Mouse (Mus musculus) spleen, postnatal 10 days (tissue): ENCODE data around the gene Fshr.
"Not testable (repeated sequence)": the region's sequence is repeated elsewhere in the genome, so short reads cannot be mapped to it uniquely, and the experiment has no call there.

Experiments
- DNase-seq, 2 experiments: peaks; one replicate each; pipeline ENCODE4 v3.0.0; 2021 to 2022; ENCODE audit warnings: low spot score in 2 of 2

The Fshr gene

DNA sequence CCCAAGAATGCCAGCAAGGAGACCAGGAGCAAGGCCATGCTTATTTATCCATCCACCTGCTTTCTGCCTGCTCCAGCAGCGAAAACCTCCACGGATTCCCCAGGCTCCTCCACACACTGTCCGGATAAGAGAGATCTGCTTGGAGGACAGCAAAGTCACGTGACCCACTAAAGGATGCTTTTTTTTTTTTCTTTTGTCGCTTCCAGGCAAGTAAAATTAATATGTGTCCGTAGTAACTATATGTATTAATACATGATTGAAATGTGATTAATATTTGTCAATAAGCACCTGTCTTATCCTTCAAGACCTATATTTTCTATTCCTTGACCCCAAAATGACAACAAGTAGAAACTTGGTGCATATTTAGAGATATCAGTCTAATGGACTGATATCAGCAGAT lies at the start of gene Fshr:
Gene Fshr (minus strand): TSS at position 101 of the 400 bp plus-strand sequence.
- no peak for DNase-seq

- no peak for DNase-seq
Measured at GRCm38 (mm10) chr17:89202181-89202580, 1.7 kb upstream of the Fshr start.

DNA sequence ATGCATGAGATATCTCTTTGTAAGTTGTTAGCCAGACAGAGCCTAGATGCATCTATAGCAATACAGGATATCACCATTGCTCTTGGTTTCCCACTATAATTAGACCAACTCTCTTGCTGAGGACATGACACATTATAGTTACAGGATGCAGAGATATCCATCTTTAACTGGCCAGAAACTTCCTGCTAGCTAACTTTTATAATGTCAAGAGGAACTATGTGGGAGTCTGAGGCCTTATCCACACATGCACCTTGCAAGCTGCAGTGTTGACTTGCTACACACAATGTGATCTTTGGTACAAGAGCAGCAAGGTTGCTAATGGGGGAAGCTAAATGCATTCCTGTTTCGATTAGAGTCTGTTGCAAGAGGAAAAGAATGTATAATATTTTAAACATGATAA lies 26.9 kb downstream of the Fshr start:
- no peak for DNase-seq

GRCm38 (mm10) chr17:89164773-89165172 lies 35.7 kb downstream of the Fshr start:
- no peak for DNase-seq

DNA sequence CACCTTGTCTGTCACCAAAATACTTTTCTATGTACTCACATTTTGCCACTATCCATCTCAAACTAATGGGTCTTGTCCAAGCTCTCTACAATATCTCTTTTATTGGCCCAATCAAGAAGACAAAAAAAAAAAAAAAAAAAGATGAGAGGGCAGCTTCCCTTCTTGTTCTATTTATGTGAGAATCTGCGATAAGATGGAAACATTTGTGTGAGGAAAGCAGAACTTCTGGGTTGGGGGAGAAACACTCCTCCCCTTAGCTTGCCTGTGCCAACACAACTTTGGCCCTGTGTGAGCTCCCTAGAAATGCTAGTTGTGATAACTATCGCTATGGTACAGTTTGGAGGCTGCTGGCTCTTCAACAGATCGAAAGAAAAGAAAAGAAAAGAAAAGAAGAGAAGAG lies 38.0 kb downstream of the Fshr start:
- DNase-seq, result no peak

- DNase-seq, result not testable (repeated sequence)
Measured at GRCm38 (mm10) chr17:89159343-89159742, 41.1 kb downstream of the Fshr start.

- no peak for DNase-seq
Measured at GRCm38 (mm10) chr17:89144806-89145205, 55.7 kb downstream of the Fshr start.

GRCm38 (mm10) chr17:89120023-89120422 lies 80.5 kb downstream of the Fshr start:
- no peak for DNase-seq

- DNase-seq, result no peak
Measured at GRCm38 (mm10) chr17:89119250-89119649, 81.2 kb downstream of the Fshr start.

DNA sequence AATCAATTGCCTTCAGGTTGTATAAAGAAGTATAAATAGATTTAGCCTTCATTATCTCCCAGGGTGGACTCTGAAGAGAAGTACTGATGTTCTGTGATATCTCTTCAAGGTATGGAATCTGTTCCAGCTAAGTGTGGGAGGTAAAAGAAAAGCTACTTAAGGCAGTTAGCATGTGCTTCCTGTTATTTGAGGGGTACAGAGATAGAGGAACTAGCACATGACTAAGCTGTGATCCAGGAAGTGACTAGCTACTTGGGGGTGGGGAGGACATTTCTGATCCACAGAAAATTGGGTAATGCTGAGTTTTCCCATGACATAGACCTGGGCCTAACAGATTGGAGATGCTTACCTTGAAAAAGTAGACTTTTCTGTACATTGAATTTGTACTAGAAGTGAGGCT lies 86.5 kb downstream of the Fshr start:
- DNase-seq, result no peak

- DNase-seq, result no peak
Measured at GRCm38 (mm10) chr17:89100719-89101350, 99.6 kb downstream of the Fshr start.

DNA sequence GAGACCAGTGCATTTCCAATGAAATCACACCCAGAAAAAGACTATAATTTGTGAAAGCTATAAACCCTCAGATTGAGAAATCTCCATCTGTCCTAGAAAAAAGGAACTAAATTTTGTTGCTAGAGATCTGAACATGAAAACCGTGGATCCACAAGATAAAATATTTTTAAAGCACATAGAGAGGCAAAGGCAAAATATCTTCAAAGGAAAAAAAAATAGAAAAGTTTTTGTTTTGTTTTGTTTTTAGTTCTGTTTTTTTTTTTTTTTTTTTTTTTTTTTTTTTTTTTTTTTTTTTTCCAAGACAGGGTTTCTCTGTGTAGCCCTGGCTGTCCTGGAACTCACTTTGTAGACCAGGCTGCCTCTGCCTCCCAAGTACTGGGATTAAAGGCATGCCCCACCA lies 100.7 kb downstream of the Fshr start:
- DNase-seq, result not testable (repeated sequence)

- no peak for DNase-seq
Measured at GRCm38 (mm10) chr17:89089692-89090475, 110.6 kb downstream of the Fshr start.

GRCm38 (mm10) chr17:89082897-89083296 lies 117.6 kb downstream of the Fshr start:
- no peak for DNase-seq

GRCm38 (mm10) chr17:89079706-89080105 lies 120.8 kb downstream of the Fshr start:
- DNase-seq, result no peak

DNA sequence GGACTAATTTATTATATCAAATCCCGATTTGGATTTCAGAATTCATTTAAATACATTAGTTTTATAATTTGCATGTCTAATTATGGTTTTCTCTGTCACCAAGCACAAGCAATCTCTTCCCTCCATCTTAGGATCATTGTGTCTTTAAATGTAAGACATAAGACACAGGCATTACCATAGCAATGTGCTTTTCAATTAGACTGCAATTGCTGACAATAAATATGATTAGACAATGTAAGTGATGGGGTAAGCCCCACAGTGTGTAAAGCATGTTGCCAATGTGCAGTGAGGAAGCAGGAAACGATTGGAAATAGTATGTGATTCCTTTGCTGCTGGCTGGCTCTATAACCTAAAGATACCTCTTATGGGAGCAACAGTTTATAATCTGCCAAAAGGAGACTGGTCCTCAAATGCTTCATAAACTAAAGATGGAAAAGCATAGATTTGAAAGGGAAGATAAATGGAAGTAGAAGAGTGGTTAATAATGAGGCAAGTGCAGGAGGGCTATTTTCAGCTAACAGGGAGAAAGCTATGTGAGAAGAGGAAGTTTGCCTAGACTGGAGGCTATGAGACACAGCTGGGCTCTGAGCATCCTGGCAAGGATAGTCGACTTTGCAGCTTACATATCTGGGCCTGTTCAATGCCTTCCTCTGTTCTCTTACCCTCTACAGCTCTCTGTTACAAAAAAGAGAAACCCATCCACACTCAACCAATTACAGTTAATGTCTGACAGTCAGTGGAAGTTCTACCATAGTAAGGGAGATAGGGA lies 136.0 kb downstream of the Fshr start:
- DNase-seq, result no peak

GRCm38 (mm10) chr17:89062348-89062949 lies 138.0 kb downstream of the Fshr start:
- no peak for DNase-seq

DNA sequence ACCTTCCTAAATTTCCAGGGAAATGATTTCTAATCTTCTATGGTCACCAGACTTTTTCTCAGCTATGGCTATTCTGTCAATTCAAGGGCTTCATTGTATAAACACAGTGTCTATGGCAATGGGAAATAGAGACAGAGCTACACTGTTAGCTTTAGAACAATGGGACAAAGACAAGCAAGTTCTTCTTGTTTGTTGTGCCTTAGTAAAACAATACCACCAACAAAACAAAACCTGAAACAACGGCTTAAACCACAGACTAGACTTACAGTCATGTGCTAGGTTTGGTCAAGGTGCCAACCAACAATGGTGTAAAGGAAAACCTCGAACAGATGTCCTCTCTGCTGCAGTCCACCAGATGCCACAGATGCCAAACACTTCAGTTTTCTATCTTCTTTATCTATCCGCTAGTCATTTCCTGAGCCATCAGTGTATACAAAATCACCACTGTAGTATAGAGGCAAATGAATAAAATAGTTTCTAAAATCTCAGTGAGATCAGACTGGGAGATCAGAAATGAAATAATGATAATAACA lies 149.4 kb downstream of the Fshr start:
- DNase-seq, result no peak

DNA sequence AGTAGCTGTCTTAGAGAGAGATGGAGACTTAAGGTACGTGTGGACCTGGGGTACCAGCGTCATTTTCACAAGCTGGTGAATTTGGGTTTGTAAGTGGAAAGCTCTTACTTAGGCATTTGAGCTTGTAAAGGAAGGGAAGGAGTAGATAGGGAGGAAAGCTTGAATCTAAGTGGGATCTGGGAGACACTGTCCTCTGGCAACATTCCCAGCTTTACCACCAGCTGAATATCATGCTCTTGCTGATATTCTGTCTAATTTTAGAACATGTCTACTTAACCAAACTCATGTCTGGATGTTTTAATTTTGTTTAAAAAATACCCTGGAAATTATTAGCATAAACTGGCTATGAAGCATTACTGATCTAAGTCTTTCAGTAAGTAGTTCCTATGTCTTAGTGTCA lies 151.4 kb downstream of the Fshr start:
- DNase-seq, result no peak

DNA sequence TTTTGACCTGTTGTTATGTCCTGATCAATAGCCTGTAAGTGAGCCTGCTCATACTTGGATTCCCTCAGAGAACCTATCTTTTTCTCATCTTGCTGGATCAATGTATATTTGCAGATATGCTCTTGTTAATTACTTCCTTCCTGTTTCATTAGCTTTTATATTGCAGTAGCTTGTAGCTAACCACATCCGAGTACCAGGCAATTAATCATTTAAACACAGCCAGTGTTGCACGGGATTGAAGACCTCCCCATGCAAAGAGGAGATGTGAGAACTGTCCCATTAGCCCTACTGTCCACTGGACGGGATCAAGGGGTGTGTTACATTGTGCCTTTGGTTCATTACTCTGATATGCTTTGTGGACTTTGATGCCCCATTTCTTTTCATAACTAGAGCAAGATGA lies 154.5 kb downstream of the Fshr start:
- DNase-seq, result no peak

DNA sequence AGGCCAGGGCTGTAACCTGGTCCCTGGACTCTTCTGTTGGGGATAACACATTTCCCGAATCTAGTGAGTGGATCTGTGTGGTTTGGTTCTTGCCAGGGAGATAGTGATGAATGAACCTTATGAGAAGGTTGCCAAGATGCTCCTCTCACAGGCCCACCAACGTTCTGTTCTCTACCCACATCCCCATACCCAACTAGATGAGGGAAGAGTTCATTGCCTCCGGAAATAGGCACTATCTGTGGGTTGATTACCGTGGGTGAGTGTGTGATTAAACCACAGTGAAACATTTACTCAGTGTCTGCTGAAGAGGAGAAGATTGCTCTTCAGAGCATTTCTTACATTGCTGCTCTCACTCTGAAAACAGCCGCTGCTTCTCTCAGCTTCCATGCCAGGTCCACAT lies 163.8 kb downstream of the Fshr start:
- no peak for DNase-seq

GRCm38 (mm10) chr17:89036049-89036448 lies 164.4 kb downstream of the Fshr start:
- DNase-seq, result no peak
